Mouse (Mus musculus) kidney, postnatal 25 days (tissue): ENCODE measurements around the gene Olfr1416.

Experiments
- DNase-seq, 2 experiments: peaks; one replicate each; pipeline ENCODE4 v3.0.0; 2021; ENCODE audit warnings: mixed read lengths in 2 of 2

Gene Olfr1416

DNA sequence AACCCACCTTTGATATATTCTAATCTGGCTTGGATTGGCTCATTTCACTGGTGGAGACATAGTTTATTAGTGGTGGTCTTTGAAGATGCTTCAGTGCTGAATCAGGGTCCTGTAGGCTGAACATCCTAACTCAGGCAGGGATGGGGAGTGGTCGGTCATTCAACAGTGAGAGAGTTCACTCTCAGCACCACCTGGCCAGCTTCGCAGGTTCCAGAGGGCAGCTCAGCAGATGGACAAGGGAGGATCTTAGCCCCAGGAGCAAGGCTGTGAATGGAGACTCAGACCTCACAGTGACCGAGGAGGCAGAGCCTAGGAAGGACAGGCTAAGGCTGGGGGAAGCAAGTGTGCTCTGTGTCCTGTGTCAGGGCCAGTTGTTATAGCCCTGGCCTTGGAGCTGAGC is 53.5 kb downstream of the Olfr1416 start:
- DNase-seq = no peak

DNA sequence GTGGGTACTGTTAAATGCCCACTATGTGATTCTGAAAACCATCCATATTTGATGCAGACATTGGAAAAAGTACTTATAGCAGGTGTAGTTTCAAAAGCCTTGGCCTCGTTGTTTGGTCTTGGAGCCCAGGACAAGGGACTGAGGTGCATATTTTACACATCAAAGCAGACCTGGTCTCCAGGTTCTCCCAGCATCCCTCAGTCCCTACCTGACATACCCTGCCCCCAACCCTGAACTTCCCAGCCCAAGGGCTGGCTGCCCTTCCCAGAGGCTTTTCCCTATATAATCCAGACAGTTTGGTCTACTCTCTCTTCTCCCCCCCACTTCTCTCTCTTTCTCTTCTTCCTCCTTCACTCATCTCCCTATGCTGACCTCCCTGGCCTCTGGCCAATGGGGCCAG is 53.9 kb downstream of the Olfr1416 start:
- DNase-seq = no peak
